Mouse (Mus musculus) urinary bladder, postnatal 4 days (tissue): ENCODE results near the gene Alyref2.
"Not testable (repeated sequence)": the region's sequence is repeated elsewhere in the genome, so short reads cannot be mapped to it uniquely, and the experiment has no call there.

Source experiments
- DNase-seq, 2 experiments: peaks; one replicate each; pipeline ENCODE4 v3.0.0; 2021 to 2022; ENCODE audit warnings: low spot score in 2 of 2

The Alyref2 gene

DNA sequence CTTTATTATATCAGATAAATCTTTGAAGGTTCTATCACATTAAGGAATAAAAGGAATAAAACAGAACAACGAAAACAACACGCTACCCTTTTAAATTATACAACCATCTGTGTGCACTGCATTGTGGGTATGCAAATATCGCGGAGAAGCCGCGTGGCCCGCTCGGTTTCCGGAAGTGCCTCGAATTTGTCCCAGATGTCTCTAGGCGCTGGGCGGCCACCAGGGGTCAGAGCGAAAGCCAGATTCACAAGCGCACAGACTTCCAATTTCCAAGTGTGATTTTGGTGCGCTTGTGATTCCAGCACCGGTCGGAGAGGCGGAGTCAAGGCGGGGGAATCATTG lies at the start of gene Alyref2:
Gene Alyref2 (plus strand): TSS at position 229 of the 342 bp plus-strand sequence.
- DNase-seq: peak; percentile 92 to 95

DNA sequence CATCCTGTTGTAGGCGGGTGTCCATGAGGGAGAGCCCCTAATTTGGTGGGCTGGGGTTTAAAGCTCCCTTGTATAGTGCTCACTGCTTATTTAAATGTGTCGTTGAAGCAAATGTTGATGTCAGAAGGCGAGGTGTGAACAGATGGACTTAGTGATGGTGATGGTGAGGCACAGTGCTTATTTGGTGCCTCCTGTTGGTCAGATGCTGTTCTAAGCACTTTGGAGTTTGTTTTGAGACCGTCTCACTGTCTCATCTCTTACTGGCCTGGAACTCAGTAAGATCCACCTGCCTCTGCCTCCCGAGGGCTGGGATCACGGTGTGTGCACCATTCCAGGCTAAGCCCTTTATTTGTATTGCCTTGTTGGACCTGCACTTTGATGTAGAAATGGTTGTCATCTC lies 48.4 kb upstream of the Alyref2 start:
- DNase-seq: no peak

GRCm38 (mm10) chr1:171457568-171457967 lies 45.7 kb upstream of the Alyref2 start:
- no peak for DNase-seq

DNA sequence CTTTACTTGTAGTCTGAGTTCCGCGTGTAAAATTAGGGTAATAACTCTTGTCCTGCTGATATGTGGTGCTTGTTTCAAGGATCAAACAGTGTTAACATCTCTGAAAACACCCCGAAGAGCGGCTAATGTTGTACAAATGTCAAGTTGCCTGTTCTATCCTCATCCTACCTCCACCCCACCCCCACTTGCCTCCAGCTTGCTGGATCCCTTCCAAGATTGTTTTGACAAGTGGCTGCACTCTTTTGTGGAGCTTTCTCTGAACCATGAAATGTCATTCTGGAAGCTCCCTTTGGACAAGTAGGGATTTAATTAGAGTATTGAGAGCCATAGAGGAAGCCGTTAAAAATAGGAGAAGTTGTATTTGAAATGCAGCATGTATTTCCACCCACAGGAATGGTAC lies 43.5 kb upstream of the Alyref2 start:
- DNase-seq: no peak

DNA sequence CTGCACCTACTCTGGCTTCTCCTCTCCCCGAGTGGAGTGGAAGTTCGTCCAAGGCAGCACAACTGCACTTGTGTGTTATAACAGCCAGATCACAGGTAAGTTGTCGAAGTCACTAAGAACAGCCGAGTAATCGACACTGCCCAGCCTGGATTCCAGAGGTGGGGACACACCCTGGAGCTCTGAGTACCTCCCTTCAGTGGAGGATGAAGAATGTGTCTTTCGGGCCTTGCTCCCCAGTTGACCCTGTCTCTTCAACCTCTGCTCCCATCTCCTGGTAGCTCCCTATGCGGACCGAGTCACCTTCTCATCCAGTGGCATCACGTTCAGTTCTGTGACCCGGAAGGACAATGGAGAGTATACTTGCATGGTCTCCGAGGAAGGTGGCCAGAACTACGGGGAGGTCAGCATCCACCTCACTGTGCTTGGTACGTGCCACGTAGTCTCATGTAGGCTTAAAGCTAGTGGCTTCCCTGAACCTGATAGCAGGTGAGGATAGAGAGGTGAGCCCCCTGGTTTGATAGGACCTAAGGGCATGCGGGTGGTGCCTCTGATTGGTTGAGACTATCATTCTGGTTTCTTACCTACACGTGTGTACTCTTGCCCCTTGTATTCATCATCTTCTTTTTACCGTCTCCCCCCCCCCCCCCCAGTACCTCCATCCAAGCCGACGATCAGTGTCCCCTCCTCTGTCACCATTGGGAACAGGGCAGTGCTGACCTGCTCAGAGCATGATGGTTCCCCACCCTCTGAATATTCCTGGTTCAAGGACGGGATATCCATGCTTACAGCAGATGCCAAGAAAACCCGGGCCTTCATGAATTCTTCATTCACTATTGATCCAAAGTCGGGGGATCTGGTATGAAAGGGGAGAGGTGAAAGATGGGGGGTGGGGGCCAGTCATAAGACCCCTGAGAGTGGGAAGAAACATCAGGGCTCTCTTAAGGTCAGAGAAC lies 42.5 kb upstream of the Alyref2 start:
- DNase-seq: no peak

GRCm38 (mm10) chr1:171463133-171463532 lies 40.1 kb upstream of the Alyref2 start:
- DNase-seq: no peak

- no peak for DNase-seq
Measured at GRCm38 (mm10) chr1:171465749-171466412, 37.4 kb upstream of the Alyref2 start.

- no peak for DNase-seq
Measured at GRCm38 (mm10) chr1:171466565-171466964, 36.7 kb upstream of the Alyref2 start.

DNA sequence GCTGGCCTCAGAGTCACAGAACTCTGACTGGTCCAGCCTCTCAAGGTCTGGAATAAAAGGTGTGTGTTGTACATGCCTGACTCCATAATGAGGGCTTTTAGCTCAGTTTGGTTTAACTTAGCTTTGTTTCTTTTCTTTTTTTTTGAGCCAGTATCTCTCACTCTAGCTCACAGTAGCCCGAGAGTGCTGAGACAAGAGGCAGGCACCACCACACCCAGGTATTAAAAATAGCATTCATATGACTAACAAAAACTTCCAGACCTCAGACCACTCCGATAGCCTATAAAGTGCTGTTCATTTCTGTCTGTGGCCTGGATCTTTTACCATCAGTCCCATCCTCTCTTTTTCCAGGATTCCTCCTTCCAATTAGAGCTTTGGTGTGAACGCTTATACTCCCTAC lies 33.6 kb upstream of the Alyref2 start:
- no peak for DNase-seq

DNA sequence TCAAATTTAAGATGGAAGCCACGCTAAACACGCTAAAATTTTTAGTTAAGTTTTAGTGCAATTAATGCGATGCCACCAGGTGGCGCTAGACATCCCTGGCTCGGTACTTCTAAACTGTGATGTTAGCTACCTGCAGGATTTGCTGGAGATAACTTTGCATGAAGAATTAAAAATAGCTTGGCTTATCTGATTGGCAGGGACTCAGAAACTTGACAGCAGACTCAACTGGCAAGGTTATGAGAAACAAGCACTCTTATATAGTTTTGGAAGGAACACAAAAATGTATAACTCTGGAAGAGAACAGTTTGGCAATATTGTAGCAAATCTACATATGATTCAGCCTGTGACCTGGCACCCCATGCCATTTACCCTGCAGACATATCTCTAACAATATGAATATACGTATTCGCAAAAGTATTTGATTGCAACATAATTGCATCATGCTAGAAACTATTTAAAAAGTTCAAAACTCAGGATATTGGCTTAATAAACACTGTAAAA lies 32.9 kb upstream of the Alyref2 start:
- DNase-seq: no peak

DNA sequence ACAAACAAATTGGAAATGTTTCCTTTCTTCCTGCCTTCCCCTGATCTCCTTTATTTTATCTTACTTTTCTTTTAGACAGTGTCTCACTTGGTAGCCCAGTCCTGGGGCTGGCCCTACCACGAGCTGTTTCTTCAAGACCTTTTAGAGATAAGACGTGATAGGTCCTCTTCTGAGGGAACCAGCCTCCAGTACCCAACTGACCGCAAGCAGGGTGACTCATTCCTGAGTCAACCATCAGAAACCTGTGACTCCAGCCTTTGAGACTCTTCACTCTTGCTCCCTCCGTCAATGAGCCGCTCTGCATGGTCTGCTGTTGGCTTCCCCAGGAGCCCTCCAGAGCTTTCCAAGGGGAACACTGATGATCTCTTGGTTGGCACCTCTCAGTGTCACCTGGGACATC lies 32.4 kb upstream of the Alyref2 start:
- no peak for DNase-seq

DNA sequence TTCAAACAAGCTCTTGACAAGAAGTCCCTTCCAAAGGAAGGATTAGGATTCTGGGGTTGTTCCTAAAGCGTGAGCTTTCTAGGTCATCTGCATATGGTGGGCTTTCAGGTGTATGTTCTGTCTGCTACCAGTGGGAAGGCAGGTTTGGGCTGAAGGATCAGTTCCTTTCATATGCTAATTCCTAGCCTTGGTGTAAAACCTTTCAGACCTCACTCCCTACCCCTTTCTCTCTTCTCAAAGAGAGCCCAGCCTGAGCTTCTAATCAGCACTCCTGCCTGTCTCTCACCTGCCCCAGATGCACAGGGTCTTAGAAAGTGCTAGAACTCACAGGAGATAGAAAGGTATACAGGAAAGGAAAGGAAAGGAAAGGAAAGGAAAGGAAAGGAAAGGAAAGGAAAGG lies 31.8 kb upstream of the Alyref2 start:
- DNase-seq: no peak

DNA sequence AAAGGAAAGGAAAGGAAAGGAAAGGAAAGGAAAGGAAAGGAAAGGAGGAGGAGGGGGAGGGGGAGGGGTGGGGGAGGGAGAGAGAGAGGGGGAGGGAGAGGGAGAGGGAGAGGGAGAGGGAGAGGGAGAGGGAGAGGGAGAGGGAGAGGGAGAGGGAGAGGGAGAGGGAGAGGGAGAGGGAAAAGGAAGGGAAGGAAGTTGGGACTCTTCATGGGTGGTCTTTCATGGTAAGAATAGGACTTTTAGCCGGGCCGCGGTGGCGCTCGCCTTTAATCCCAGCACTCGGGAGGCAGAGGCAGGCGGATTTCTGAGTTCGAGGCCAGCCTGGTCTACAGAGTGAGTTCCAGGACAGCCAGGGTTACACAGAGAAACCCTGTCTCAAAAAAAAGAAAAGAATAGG lies 31.3 kb upstream of the Alyref2 start:
- DNase-seq: not testable (repeated sequence)

DNA sequence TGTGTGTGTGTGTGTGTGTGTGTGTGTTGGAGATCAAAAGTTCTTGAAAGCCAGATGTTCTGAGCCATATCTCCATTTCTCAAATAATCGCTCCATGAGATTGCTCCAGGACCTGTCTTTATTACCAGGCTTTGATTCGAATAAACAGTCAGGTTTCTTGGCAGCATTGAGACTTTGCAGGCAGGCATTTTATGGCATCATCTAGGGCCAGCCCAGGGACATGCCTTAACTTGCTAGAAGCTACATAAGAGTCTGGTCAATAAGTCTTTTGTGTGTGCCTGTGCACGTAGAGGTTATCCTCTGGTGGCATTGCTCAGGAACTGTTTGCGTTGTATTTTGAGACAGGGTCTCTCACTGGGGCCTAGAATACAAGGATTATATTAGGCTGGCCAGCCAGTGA lies 29.8 kb upstream of the Alyref2 start:
- no peak for DNase-seq

GRCm38 (mm10) chr1:171473920-171474640 lies 29.2 kb upstream of the Alyref2 start:
- DNase-seq: no peak

DNA sequence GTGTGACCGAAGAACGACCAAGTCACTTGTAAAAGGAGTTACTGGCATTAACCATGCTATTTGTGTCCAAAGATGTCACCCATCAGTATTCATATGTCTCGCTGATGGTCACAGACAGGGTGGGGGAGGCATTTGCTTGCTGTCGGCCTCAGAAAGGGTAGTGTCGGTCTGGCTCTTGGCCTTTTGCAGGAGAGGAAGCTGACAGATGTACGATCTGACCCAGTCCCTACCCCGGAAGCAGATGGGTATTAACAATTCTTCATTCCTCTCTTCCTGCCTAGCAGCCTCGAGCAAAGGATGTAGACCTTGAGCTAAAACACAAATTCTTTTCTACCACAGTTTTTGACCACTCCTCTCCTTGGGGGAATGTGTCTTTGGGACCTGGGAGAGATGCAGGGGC lies 26.2 kb upstream of the Alyref2 start:
- DNase-seq: no peak

GRCm38 (mm10) chr1:171477758-171478545 lies 25.3 kb upstream of the Alyref2 start:
- DNase-seq: peak in 1 of 2 experiments; percentile 36

- peak; percentile 53 to 74 for DNase-seq
Measured at GRCm38 (mm10) chr1:171478968-171479367, 24.3 kb upstream of the Alyref2 start.

- no peak for DNase-seq
Measured at GRCm38 (mm10) chr1:171494241-171494640, 9.0 kb upstream of the Alyref2 start.

DNA sequence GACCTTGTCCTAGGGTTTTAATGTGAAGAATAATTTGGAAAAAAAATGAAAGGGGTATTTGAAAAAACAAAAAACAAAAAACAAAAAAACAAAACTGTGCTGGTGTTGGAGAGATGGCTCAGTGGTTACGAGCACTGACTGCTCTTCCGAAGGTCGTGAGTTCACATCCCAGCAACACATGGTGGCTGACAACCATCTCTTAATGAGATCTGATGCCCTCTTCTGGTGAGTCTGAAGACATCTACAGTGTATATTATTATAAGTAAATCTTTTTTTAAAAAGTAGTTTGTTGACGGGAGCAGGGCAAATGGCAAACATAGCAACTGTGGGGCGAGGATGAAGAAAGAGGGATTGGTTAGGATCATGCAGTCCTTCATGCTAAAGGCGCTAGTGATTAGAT lies 7.9 kb upstream of the Alyref2 start:
- no peak for DNase-seq

- DNase-seq: no peak
Measured at GRCm38 (mm10) chr1:171499856-171500255, 3.4 kb upstream of the Alyref2 start.
